Mouse (Mus musculus): ENCODE data around the gene Ormdl3.

DNA sequence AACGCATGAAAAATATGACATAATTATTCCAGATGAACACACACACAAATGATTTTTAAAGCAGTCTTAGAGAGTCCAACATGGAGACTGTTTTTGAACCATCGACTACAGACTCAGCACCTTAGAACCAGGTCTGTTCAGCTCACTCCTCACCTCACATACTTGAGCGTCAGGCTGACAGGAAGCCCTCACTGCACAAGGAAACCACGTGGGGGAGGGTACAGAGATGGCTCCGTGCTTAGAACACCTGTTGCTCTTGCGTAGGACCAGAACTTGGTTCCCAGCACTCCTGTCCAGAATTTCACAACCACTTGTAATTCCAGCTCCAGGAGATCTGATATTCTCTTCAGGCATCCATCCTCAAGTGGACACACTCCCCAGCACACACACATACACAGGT lies 7.9 kb upstream of the Ormdl3 start:
- TF ChIP-seq POLR2A (IDR thresholded peaks at IDR 0.05; ENCODE audit: low read depth, low read length) (no peak), CTCF (conservative IDR thresholded peaks at IDR 0.05; ENCODE audit: insufficient read depth, insufficient read length, low read depth, low read length) (no peak)
